In genomic region chr1:74290141-74290540, GRCm38 (mm10) we compare ENCODE assay signal across 16 mouse cellular contexts. TPM values are rescaled to one million over a fixed set of nuclear protein-coding genes. Genes with fewer than 3 reads are reported as not detected.
DNase-seq lines count a peak whose midpoint lies in the region; ATAC-seq and TF ChIP-seq lines count a peak whose summit lies in the region.
"Had no signal": no experiment of that assay in that cellular context is flagged by ENCODE, and none has a peak within 500 bp of the region (broad histone marks: within the 10 kb centered on the region; RNA-seq: fewer than 3 reads in every experiment).

No protein-coding gene starts in this region.

- TF ChIP-seq EP300 in stomach, postnatal 0 days (optimal IDR thresholded peaks at IDR 0.05): no peak

- WGBS in kidney, postnatal 0 days: 93% methylated on average over 5 of the region's 5 CpGs
- WGBS in kidney, embryonic 15.5 days: 96% methylated on average over 5 of the region's 5 CpGs
- WGBS in neural tube, embryonic 13.5 days: 94% methylated on average over 5 of the region's 5 CpGs
- 87% methylated on average over 5 of the region's 5 CpGs for WGBS in neural tube, embryonic 15.5 days
- 66% methylated on average over 5 of the region's 5 CpGs for WGBS in stomach, postnatal 0 days

- H3K9me3 ChIP-seq in kidney, postnatal 0 days (replicated peaks; ENCODE audit: low read length): no peaks in the 10 kb centered on the region
- H3K9me3 ChIP-seq in kidney, embryonic 15.5 days (replicated peaks): no peaks in the 10 kb centered on the region
- no peaks in the 10 kb centered on the region for H3K9me3 ChIP-seq in neural tube, embryonic 13.5 days
- no peaks in the 10 kb centered on the region for H3K9me3 ChIP-seq in neural tube, embryonic 15.5 days (replicated peaks)
- no peaks in the 10 kb centered on the region for H3K9me3 ChIP-seq in stomach, postnatal 0 days (ENCODE audit: control insufficient read depth, low read length)
- H3K9me3 ChIP-seq: hindbrain, embryonic 15.5 days; midbrain, embryonic 10.5 days had no signal

- ATAC-seq in cerebellum, adult (ENCODE audit: insufficient number of reproducible peaks, low FRiP score, low TSS enrichment): no peak
- ATAC-seq in kidney, postnatal 0 days (replicated peaks; ENCODE audit: low FRiP score, low read depth): no peak
- ATAC-seq in kidney, embryonic 15.5 days (replicated peaks; ENCODE audit: low FRiP score): no peak
- no peak for ATAC-seq in neural tube, embryonic 13.5 days (ENCODE audit: low read depth)
- no peak for ATAC-seq in neural tube, embryonic 15.5 days (ENCODE audit: low FRiP score)
- ATAC-seq in stomach, postnatal 0 days (ENCODE audit: low FRiP score, low TSS enrichment): no peak

- peak; percentile 43 to 50 for DNase-seq in cerebellum, adult 18-20 months
- no peak for DNase-seq in kidney, postnatal 0 days (ENCODE audit: low spot score)
- no peak for DNase-seq in stomach, postnatal 0 days (ENCODE audit: low spot score)
- no peak for DNase-seq in adrenal gland, adult 8-10 months
- DNase-seq: thymus, postnatal 14 days had no signal

- H3K9ac ChIP-seq in kidney, postnatal 0 days (ENCODE audit: low read depth, low read length): no peak overlapping the region
- H3K9ac ChIP-seq in kidney, embryonic 15.5 days: no peak overlapping the region
- no peak overlapping the region for H3K9ac ChIP-seq in neural tube, embryonic 13.5 days
- no peak overlapping the region for H3K9ac ChIP-seq in neural tube, embryonic 15.5 days (replicated peaks)
- no peak overlapping the region for H3K9ac ChIP-seq in stomach, postnatal 0 days (ENCODE audit: low read length)
- H3K9ac ChIP-seq: hindbrain, embryonic 15.5 days had no signal

- no peak for TF ChIP-seq CTCF in kidney, postnatal 0 days (IDR thresholded peaks at IDR 0.05; ENCODE audit: low read depth)
- TF ChIP-seq CTCF in stomach, postnatal 0 days (IDR thresholded peaks at IDR 0.05; ENCODE audit: low read depth): no peak

- H3K27me3 ChIP-seq in kidney, postnatal 0 days (ENCODE audit: insufficient read depth, low read length): no peaks in the 10 kb centered on the region
- no peaks in the 10 kb centered on the region for H3K27me3 ChIP-seq in kidney, embryonic 15.5 days
- no peaks in the 10 kb centered on the region for H3K27me3 ChIP-seq in neural tube, embryonic 13.5 days
- no peaks in the 10 kb centered on the region for H3K27me3 ChIP-seq in neural tube, embryonic 15.5 days (replicated peaks)
- no peaks in the 10 kb centered on the region for H3K27me3 ChIP-seq in stomach, postnatal 0 days (ENCODE audit: control insufficient read depth, insufficient read depth, low read length)
- H3K27me3 ChIP-seq: hindbrain, embryonic 15.5 days had no signal

- peaks cover 34% of the 10 kb centered on the region for H3K36me3 ChIP-seq in kidney, postnatal 0 days (ENCODE audit: insufficient read depth, low read length)
- H3K36me3 ChIP-seq in kidney, embryonic 15.5 days: peaks cover 76% of the 10 kb centered on the region
- peaks cover 57% of the 10 kb centered on the region for H3K36me3 ChIP-seq in neural tube, embryonic 13.5 days
- peaks cover 31% of the 10 kb centered on the region for H3K36me3 ChIP-seq in neural tube, embryonic 15.5 days
- H3K36me3 ChIP-seq in stomach, postnatal 0 days (ENCODE audit: control insufficient read depth, insufficient read depth, low read length): peaks cover 23% of the 10 kb centered on the region

- peaks cover 16% of the 10 kb centered on the region for H3K4me1 ChIP-seq in kidney, postnatal 0 days (replicated peaks; ENCODE audit: insufficient read depth, low read length)
- peaks cover 35% of the 10 kb centered on the region for H3K4me1 ChIP-seq in kidney, embryonic 15.5 days
- peaks cover 27% of the 10 kb centered on the region for H3K4me1 ChIP-seq in neural tube, embryonic 13.5 days (replicated peaks)
- H3K4me1 ChIP-seq in neural tube, embryonic 15.5 days: peaks cover 57% of the 10 kb centered on the region
- H3K4me1 ChIP-seq in stomach, postnatal 0 days (replicated peaks; ENCODE audit: control insufficient read depth, insufficient read depth): peaks cover 13% of the 10 kb centered on the region

- H3K27ac ChIP-seq in kidney, postnatal 0 days: 0 out of 2 replicates have a peak overlapping the region, but pooled peaks have one; percentile 8
- no peak overlapping the region for H3K27ac ChIP-seq in kidney, embryonic 15.5 days
- H3K27ac ChIP-seq in neural tube, embryonic 13.5 days (replicated peaks): 0 out of 2 replicates have a peak overlapping the region, but pooled peaks have one; percentile 3
- no peak overlapping the region for H3K27ac ChIP-seq in neural tube, embryonic 15.5 days (replicated peaks)
- H3K27ac ChIP-seq in stomach, postnatal 0 days (replicated peaks): 0 out of 2 replicates have a peak overlapping the region, but pooled peaks have one; percentile 40
- H3K27ac ChIP-seq: hindbrain, embryonic 15.5 days; midbrain, embryonic 10.5 days had no signal

- H3K4me3 ChIP-seq in kidney, postnatal 0 days (replicated peaks; ENCODE audit: low read depth, low read length): no peak overlapping the region
- no peak overlapping the region for H3K4me3 ChIP-seq in kidney, embryonic 15.5 days (replicated peaks)
- H3K4me3 ChIP-seq in neural tube, embryonic 13.5 days: no peak overlapping the region
- no peak overlapping the region for H3K4me3 ChIP-seq in neural tube, embryonic 15.5 days (replicated peaks)
- no peak overlapping the region for H3K4me3 ChIP-seq in stomach, postnatal 0 days (ENCODE audit: low read depth, low read length)
- H3K4me3 ChIP-seq: erythroblast, embryonic 14.5 days; hindbrain, embryonic 15.5 days; midbrain, embryonic 10.5 days had no signal

- H3K4me2 ChIP-seq in kidney, postnatal 0 days (ENCODE audit: low read length): no peak overlapping the region
- no peak overlapping the region for H3K4me2 ChIP-seq in kidney, embryonic 15.5 days
- no peak overlapping the region for H3K4me2 ChIP-seq in neural tube, embryonic 13.5 days
- H3K4me2 ChIP-seq in neural tube, embryonic 15.5 days: no peak overlapping the region
- H3K4me2 ChIP-seq in stomach, postnatal 0 days (replicated peaks; ENCODE audit: low read depth): no peak overlapping the region
- H3K4me2 ChIP-seq: hindbrain, embryonic 15.5 days had no signal

RNA-seq across cellular contexts. Expression of gene Pnkd, which starts 5.4 kb away (rescaled TPM):
- polyA plus RNA-seq in kidney, postnatal 0 days (2015; fragmentation: Nextera tagmentation; extraction: Ambion mirVana): 162 and 169 TPM in 2 replicates
- polyA plus RNA-seq in kidney, embryonic 15.5 days (2015; fragmentation: Nextera tagmentation; extraction: Ambion mirVana): 138 and 139 TPM in 2 replicates
- 104 and 119 TPM in 2 replicates for polyA plus RNA-seq in neural tube, embryonic 13.5 days (2015; fragmentation: Nextera tagmentation; extraction: Ambion mirVana)
- polyA plus RNA-seq in neural tube, embryonic 15.5 days (2015; fragmentation: Nextera tagmentation; extraction: Ambion mirVana): 152 and 156 TPM in 2 replicates
- 84.8 and 88.2 TPM in 2 replicates for polyA plus RNA-seq in stomach, postnatal 0 days (2015; fragmentation: Nextera tagmentation; extraction: Ambion mirVana)
- total RNA-seq in adrenal gland, adult 8-10 months (2022): 10 to 100 TPM; 68.1 to 76.1 (median 74.6) TPM

RNA-seq across cellular contexts. Expression of gene Aamp, which starts 5.6 kb away (rescaled TPM):
- polyA plus RNA-seq in kidney, postnatal 0 days (2015; fragmentation: Nextera tagmentation; extraction: Ambion mirVana): 248 and 264 TPM in 2 replicates
- 267 and 283 TPM in 2 replicates for polyA plus RNA-seq in kidney, embryonic 15.5 days (2015; fragmentation: Nextera tagmentation; extraction: Ambion mirVana)
- polyA plus RNA-seq in neural tube, embryonic 13.5 days (2015; fragmentation: Nextera tagmentation; extraction: Ambion mirVana): 195 and 200 TPM in 2 replicates
- polyA plus RNA-seq in neural tube, embryonic 15.5 days (2015; fragmentation: Nextera tagmentation; extraction: Ambion mirVana): 209 and 236 TPM in 2 replicates
- polyA plus RNA-seq in stomach, postnatal 0 days (2015; fragmentation: Nextera tagmentation; extraction: Ambion mirVana): 154 and 157 TPM in 2 replicates
- total RNA-seq in adrenal gland, adult 8-10 months (2022): 100 to 1,000 TPM; 174 to 226 (median 192) TPM

RNA-seq across cellular contexts. Expression of gene Gpbar1, which starts 11.8 kb away (rescaled TPM):
- 1.0 and 1.7 TPM in 2 replicates for polyA plus RNA-seq in kidney, postnatal 0 days (2015; fragmentation: Nextera tagmentation; extraction: Ambion mirVana)
- 1.7 and 2.1 TPM in 2 replicates for polyA plus RNA-seq in kidney, embryonic 15.5 days (2015; fragmentation: Nextera tagmentation; extraction: Ambion mirVana)
- 0.28 TPM in 1 of 2 replicates, not detected in the other for polyA plus RNA-seq in neural tube, embryonic 13.5 days (2015; fragmentation: Nextera tagmentation; extraction: Ambion mirVana)
- polyA plus RNA-seq in neural tube, embryonic 15.5 days (2015; fragmentation: Nextera tagmentation; extraction: Ambion mirVana): 0.73 TPM in 1 of 2 replicates, not detected in the other
- 0.51 and 0.63 TPM in 2 replicates for polyA plus RNA-seq in stomach, postnatal 0 days (2015; fragmentation: Nextera tagmentation; extraction: Ambion mirVana)
- not detected for total RNA-seq in adrenal gland, adult 8-10 months (2022)
- total RNA-seq: common myeloid progenitor, adult 5-6 weeks; gastrocnemius, adult 18-20 months; layer of hippocampus, adult 18-20 months; liver, adult 2 months had no signal
- polyA plus RNA-seq: erythroblast, embryonic 14.5 days; hindbrain, embryonic 15.5 days had no signal

RNA-seq across cellular contexts. Expression of gene Tmbim1, which starts 15.3 kb away (rescaled TPM):
- 27.8 and 30.8 TPM in 2 replicates for polyA plus RNA-seq in kidney, postnatal 0 days (2015; fragmentation: Nextera tagmentation; extraction: Ambion mirVana)
- 25.6 and 31.2 TPM in 2 replicates for polyA plus RNA-seq in kidney, embryonic 15.5 days (2015; fragmentation: Nextera tagmentation; extraction: Ambion mirVana)
- polyA plus RNA-seq in neural tube, embryonic 13.5 days (2015; fragmentation: Nextera tagmentation; extraction: Ambion mirVana): 9.0 and 10.9 TPM in 2 replicates
- 10.1 and 12.9 TPM in 2 replicates for polyA plus RNA-seq in neural tube, embryonic 15.5 days (2015; fragmentation: Nextera tagmentation; extraction: Ambion mirVana)
- polyA plus RNA-seq in stomach, postnatal 0 days (2015; fragmentation: Nextera tagmentation; extraction: Ambion mirVana): 109 and 118 TPM in 2 replicates
- total RNA-seq in adrenal gland, adult 8-10 months (2022): 100 to 1,000 TPM; 123 to 136 (median 131) TPM

RNA-seq across cellular contexts. Expression of gene Arpc2, which starts 54.3 kb away (rescaled TPM):
- polyA plus RNA-seq in kidney, postnatal 0 days (2015; fragmentation: Nextera tagmentation; extraction: Ambion mirVana): 487 TPM in 2 replicates
- 446 and 449 TPM in 2 replicates for polyA plus RNA-seq in kidney, embryonic 15.5 days (2015; fragmentation: Nextera tagmentation; extraction: Ambion mirVana)
- polyA plus RNA-seq in neural tube, embryonic 13.5 days (2015; fragmentation: Nextera tagmentation; extraction: Ambion mirVana): 436 and 457 TPM in 2 replicates
- polyA plus RNA-seq in neural tube, embryonic 15.5 days (2015; fragmentation: Nextera tagmentation; extraction: Ambion mirVana): 393 and 423 TPM in 2 replicates
- 585 and 595 TPM in 2 replicates for polyA plus RNA-seq in stomach, postnatal 0 days (2015; fragmentation: Nextera tagmentation; extraction: Ambion mirVana)
- 100 to 1,000 TPM; 171 to 184 (median 181) TPM for total RNA-seq in adrenal gland, adult 8-10 months (2022)

Comparison
In these comparisons a context has a peak if more than half of its experiments do, and no peak if none do; other contexts are left out.
1. H3K27ac ChIP-seq: peak in kidney, postnatal 0 days (single experiment), neural tube, embryonic 13.5 days (single experiment) and stomach, postnatal 0 days (single experiment); none in kidney, embryonic 15.5 days (single experiment) and neural tube, embryonic 15.5 days (single experiment).
2. DNase-seq: peak in cerebellum, adult 18-20 months (2 of 2); none in kidney, postnatal 0 days (single experiment), stomach, postnatal 0 days (single experiment) and adrenal gland, adult 8-10 months (single experiment).